Mouse (Mus musculus) ovary, adult 18-20 months (tissue): ENCODE measurements at regions not wholly inside any gene's neighbourhood (a gene's known extent, or its start where the extent isn't known, plus 50 kb on each side); places are given as distances from the start of the nearest gene placed in this dataset.

Experiments
- DNase-seq: peaks from one replicate; pipeline ENCODE4 v3.0.0; 2022; ENCODE audit warnings: low spot score, mixed read lengths

GRCm38 (mm10) chr3:128723100-128723499 is 476.6 kb upstream of the Pitx2 start:
- DNase-seq = no peak

DNA sequence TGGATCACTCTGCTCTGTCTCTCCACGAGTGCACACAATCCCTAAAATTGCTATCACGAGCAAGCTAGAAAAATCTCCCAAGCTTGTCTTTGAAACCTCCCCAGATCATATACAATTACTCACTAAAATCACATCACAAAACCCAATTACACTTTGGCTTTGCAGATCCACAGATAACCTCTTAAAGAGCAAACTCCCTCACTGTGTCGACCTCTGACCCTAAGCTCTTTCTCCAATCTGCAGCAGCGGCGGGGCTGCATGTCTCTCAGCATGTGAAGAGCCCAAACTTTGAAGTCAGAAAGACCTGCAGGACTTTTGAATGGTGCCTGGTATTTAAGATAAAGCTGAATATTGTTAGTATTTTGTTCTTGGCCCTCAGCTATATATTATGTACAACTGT is 479.4 kb upstream of the Pitx2 start:
- DNase-seq = no peak

DNA sequence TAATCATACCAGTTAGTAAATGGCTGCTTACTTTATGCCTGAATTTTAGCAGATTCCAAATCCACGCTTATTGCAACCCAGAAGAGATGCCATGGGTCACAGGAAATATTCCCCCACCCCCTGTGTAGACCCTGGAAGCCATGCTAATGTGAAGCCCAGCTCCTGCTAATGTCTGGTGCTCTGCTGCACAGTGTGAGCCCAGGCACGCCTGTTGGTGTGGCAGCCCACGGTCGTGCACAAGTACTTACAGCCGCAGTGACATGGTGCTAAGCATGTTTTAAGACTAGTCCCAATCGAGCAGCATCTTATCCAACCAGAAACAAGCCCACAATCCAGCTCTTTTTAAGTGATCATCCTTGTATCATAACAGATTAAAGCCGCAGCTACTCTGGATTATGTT is 480.5 kb upstream of the Pitx2 start:
- DNase-seq = no peak

DNA sequence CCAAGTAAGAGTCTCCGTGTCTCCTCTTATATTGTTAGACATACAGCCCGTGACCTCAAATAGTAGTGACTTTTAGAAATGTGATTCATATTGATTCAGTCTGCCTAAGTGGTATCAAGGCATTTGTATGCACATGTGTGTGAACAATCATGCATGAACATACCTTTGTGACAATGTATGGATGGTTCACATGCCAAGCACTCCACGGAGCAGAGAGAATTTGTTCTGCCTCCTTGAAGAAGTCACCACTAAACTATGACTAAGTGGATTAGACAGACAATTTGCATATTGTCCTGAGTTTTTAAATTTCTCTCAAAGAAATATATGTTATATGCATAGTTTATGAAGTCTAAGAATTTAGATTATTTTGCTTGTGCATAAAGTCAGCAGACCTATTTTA is 492.4 kb upstream of the Pitx2 start:
- DNase-seq = no peak

GRCm38 (mm10) chr3:128668468-128669127 is 531.1 kb upstream of the Pitx2 start:
- DNase-seq = no peak

DNA sequence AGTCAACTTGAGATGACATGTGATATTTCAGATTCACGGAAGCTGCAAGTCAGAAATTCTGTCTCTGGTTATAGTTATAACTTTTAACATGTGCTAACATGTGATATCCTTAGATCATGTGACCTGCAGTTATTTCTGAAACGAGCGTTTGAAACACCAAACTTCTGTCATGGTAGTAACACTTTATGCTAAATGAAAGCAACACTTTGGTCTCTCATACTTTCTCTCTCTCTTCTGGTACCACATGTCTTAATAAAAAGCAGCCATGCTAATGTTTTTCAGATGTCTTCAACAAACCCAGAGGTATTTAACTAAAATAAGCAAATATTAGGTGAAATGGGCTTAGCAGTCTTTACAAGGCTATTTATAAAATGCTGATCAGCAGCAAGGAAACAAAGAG is 534.5 kb upstream of the Pitx2 start:
- no peak for DNase-seq

DNA sequence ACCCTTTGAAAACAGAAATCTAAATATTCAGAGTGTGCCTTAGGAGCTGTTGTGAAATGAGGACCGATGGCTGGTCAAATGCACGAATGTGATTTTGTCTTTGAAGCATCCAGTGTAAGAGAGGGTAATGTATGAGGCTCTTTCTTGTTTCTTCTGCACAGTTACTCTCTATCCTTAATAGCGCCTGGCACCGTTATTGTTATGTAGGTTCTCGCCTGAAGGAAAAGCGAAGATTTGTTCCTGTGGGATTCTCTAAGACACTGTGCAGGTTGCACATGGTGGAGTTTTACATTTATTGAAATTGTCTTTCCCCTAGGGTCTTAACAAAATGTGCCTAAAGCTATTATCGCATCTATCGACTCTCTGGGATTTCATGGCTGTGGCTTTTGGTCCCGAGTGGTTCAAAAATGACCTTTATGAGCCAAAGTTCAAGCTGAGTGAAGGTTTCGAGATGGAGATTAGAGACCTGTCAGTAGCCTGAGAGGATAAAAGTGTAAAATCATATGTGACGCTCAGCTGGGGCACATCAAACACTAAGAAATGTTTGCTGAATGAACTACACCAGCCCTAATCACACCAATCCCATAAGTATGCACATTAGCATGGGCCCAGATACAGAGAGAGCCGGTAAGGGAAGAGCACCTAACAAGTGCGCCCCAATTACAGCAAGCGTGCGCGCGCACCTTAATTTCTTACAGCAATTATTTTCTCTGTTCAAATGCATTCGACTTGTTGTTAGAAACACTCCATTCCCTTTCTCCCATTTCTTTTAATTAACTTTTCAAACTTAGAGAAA is 562.5 kb upstream of the Pitx2 start:
- DNase-seq = no peak

DNA sequence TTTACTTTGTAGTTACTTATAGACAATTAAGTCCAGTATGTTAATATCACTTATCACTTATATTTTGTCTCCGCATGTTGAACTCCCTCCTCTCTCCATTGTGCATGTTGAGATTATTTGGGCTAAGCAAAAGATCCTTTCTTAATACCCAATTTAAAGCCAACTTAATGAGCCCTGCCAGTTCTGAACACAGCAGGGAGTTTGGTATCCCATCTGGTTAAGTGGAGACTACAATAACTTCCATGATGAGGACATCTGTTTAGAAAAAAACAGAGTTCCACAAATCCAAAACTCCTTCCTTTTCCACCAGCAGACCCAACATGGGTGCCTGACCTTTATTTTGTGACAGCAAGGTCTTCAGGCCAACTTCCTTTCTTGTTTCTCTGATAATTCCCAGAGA is 572.0 kb upstream of the Pitx2 start:
- no peak for DNase-seq

GRCm38 (mm10) chr3:128616675-128617074 is 583.0 kb upstream of the Pitx2 start:
- no peak for DNase-seq

- DNase-seq = no peak
Measured at GRCm38 (mm10) chr3:128613657-128614056, 586.0 kb upstream of the Pitx2 start.

GRCm38 (mm10) chr3:128610731-128611130 is 588.9 kb upstream of the Pitx2 start:
- DNase-seq = no peak

DNA sequence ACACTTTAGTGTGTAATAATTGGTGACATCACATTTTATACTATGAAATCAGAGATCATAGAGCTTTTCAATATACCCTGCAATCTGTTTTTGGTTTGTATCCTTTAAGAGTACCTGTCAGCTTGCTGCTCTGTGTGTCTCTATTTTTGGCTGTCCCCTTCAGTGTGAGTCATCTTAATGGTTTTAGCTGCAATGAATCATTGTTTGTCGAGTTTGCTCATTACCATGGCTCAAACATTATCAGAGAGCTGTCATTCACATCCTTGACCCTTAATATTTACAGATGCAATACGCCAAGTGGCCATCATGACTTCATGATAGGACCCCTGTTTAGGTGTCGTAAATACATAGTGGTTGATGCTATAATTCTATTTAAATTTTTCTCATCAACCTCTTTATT is 591.0 kb upstream of the Pitx2 start:
- DNase-seq = no peak

DNA sequence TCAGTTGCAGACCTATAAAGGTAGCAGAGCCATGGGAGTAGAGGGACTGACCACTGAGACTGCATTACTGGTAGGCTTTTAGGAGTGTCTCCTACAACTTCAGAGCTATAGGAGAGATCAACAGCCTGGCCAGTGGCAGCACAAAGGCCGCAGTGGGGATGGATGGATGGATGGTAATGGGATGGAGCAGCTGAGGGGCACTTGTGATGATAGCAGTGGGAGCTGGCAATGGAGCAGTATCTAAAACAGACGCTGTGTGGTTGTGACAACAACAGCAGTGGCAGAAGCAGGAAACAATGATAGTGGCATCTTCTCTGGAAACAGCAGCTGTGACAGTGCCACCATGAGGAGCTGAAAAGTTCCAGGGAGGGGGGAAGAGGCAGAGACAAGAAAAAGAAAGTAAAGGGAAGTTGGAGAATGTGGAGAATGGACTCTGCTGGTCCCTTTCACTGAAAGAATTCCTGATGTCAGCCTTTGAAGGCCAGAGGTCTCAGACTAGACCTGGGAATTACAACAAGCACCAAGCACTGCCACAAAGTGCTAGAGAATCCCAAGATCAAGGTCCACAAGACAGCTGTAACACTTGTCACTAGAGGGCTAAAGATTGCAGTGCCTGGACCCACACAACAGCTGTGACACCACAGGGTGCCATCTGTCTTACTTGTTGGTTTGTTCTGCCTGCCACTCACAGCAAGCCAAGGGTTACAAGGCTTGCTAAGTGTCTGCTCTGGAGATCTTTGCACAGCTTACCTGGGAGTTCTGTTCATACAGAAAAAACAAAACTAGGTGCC is 624.1 kb upstream of the Pitx2 start:
- no peak for DNase-seq

- DNase-seq = no peak
Measured at GRCm38 (mm10) chr3:128570551-128570950, 629.1 kb upstream of the Pitx2 start.

GRCm38 (mm10) chr3:128565386-128565785 is 634.3 kb upstream of the Pitx2 start:
- no peak for DNase-seq

DNA sequence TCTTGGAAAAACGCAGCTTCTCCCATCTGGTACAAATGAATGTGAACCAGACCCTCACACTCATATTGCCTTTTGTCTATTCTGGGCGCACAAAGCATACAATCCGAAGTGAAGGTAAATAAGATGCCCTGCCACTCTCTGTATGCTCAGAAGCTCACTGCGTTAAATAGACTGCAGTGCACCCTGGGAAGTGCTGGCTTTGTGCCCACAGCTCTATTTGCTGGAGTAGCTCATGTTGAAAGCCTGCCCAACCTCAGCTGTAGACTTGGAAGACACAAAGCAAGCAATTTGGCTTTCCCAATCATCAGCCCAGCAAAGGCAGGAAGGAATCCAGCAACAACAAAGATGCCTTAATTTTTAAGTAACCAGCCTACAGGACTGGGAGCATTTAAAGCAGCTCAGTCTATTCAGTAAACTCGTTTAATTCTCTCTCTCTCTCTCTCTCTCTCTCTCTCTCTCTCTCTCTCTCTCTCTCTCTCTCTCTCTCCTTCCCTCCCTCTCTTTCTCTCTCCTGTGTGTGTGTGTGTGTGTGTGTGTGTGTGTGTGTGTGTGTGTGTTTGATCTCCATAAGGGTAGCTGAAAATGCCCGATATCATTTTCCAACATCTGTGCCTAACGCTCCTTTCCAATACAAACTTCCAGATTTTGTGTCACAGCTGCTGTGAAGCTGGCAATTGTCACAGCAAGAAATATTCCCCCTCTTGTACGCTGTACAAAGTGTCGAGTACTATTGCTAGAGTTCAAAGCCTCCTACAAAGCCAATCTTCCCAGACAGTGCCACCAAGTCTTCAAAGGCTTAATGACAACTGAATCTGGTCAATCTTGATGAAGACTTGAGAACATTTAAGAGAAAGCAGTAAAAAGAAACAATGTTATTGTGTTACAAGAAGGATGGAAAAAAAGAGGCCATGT is 650.5 kb upstream of the Fam241a start:
- DNase-seq = peak; percentile 1

DNA sequence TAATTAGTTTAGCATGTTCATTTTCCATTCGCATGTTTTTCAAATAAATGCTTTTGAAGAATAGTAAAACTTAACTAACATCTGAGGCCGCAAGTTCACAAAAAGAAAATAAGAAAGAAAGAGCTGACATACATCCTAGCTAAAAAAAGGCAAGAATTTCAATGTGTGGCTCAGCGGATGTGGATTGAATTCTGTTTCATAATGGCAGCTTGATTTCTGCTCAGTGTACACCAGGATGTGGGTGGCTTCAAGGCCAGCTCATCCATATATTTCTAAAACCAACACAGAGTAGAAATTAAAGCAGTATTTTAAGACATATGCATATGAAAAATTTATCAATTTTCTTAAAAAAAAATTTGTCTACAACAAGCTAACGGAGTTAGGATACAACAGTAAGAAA is 629.3 kb upstream of the Fam241a start:
- no peak for DNase-seq

DNA sequence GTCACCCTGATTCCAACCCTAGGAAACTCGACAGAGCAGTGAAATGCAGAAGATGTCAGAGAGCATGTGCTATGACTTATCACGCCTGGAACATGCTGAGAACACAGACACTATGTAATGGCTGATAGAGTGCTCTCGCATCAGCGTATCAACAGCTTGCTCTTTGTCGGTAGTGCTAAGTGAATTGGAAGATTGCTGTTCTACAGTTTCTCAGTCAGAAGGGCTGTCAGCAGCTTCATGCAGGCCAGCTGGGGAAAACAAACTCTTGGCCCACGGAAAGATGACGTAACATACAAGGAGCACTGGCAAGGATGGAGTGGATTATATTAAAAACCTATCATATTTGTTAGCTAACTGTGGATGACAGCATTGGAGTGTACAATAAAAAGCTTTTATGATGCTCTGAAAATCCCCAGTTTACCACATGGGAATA is 624.6 kb upstream of the Fam241a start:
- no peak for DNase-seq

- DNase-seq = no peak
Measured at GRCm38 (mm10) chr3:128519913-128520316, 623.8 kb upstream of the Fam241a start.

GRCm38 (mm10) chr3:128518806-128519205 is 622.7 kb upstream of the Fam241a start:
- DNase-seq = no peak

- DNase-seq = no peak
Measured at GRCm38 (mm10) chr3:128471111-128471510, 575.0 kb upstream of the Fam241a start.

DNA sequence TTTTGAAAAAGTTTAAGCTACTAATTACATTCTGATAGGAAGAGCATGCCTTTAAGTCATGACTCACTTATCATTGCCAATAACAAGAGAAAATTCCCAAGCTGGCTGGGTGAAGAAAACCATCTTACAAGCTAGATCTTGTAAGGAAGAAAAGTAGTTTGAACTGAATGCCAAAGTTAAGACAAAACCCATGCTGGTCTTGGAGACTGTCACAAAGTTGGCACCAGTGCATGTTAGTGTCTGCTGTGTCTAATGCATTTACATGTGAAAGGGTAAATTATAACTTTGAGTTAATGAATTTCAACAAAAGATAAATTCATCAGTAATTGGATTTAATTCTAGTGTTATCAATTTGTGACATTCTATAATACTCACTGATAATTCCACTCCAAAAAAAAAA is 533.6 kb upstream of the Fam241a start:
- no peak for DNase-seq
